Mouse (Mus musculus): ENCODE data around the gene Scd2. TPM values are rescaled to one million over a fixed set of nuclear protein-coding genes. Genes with fewer than 3 reads are reported as not detected.
"Not testable (repeated sequence)": the region's sequence is repeated elsewhere in the genome, so short reads cannot be mapped to it uniquely, and the experiment has no call there.

Gene Scd2
- polyA plus RNA-seq, 1 experiment from 2014 or later, result 220 TPM

DNA sequence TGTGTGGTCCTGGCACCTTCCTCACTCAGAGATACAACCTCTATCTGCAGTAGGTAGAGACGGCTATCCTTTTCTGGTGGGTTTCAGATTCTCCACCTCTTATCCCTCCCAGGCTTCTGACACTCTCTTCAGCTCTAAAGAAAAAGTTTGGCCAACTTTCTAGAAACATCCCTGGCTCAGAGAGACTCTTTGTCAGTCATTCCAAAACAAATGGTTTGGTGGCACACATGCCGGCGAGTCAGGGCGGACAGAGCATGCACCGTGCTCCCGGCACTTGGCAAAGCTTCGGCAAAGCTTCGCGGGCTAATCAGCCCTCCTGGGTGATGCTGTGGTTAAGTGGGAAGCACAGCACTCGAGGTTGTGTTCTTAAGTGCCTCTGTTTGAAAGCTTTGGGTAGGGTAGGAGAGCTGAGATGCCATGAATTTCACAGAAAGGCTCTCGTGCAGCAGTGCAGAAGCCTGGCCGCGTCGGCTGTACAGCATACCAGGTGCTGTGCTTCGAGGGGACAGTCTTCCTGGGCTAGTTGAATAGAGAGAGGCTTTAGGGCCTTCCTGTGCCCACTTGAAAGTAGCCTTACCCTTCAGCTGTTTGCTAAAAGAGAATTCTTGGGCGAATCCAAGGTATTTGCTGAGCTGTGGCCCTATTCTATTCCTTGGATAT, 11.5 kb downstream of the Scd2 start:
- H3K4me2 ChIP-seq (ENCODE audit: low read length), result no peak overlapping the region
- no peak for DNase-seq (ENCODE audit: low spot score)
- peaks cover 91% of the 10 kb centered on the region for H3K36me3 ChIP-seq (ENCODE audit: control insufficient read depth, insufficient read depth, low read length)
- no peaks in the 10 kb centered on the region for H3K9me3 ChIP-seq (replicated peaks; ENCODE audit: control insufficient read depth, low read length)
- ATAC-seq, result no peak
- no peak overlapping the region for H3K4me3 ChIP-seq (ENCODE audit: low read depth, low read length)
- H3K9ac ChIP-seq (ENCODE audit: low read length), result no peak overlapping the region
- H3K27ac ChIP-seq (ENCODE audit: low read depth, low read length), result no peak overlapping the region
- H3K27me3 ChIP-seq (replicated peaks; ENCODE audit: control insufficient read depth, insufficient read depth, low read length), result no peaks in the 10 kb centered on the region
- H3K4me1 ChIP-seq (ENCODE audit: control insufficient read depth, insufficient read depth, low read length), result peaks cover 5% of the 10 kb centered on the region
- 86% methylated on average over 16 of the region's 16 CpGs for WGBS

DNA sequence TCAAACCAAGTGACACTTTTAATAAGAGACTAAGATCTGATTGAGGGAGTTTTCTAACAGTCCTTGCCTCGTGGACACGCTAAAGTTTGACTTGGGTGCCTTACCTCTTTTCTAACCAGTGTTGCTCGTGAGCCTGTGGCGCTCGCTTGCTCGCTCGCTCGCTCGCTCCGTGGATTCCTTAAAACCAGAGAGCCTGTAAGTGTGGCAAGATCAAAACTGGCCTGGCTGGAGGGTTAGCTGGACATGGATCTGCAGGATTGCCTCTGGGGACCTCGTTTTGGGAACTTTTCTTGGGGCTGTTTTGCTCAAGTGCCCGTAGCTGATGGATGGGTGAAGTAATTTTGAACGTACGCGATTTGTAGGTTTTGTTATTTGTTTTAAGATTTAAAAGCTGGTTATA, 12.2 kb downstream of the Scd2 start:
- Histone ChIP-seq H3K4me1 (ENCODE audit: control insufficient read depth, insufficient read depth, low read length) (no peaks in the 10 kb centered on the region; the same call in 1 of the 2 replicates), H3K36me3 (ENCODE audit: control insufficient read depth, insufficient read depth, low read length) (peaks cover 83% of the 10 kb centered on the region), H3K9ac (ENCODE audit: low read length) (no peak overlapping the region), H3K9me3 (replicated peaks; ENCODE audit: control insufficient read depth, low read length) (no peaks in the 10 kb centered on the region), H3K4me2 (ENCODE audit: low read length) (no peak overlapping the region), H3K27me3 (replicated peaks; ENCODE audit: control insufficient read depth, insufficient read depth, low read length) (no peaks in the 10 kb centered on the region), H3K27ac (ENCODE audit: low read depth, low read length) (no peak overlapping the region), H3K4me3 (ENCODE audit: low read depth, low read length) (no peak overlapping the region)
- 91% methylated on average over 15 of the region's 15 CpGs for WGBS
- no peak for DNase-seq (ENCODE audit: low spot score)
- ATAC-seq, result no peak

DNA sequence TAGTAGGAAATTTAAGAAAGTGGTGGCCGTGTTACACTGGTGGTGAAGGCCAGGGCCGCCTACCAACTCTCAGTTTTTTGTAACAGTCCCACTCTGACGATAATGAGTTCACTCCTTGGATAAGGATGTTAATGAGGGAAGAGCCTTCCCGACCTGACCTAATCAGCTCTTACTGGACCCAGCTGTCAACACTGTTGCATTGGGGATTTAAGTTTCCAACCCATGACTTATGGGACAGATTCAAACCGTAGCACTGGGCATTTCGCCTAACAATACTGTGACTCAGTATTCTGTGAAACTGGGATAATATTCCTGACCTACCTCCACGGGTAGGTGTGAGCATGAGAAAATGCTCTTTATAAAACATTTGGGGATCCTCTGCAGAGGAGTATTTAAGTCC, 12.7 kb downstream of the Scd2 start:
- Histone ChIP-seq H3K4me2 (ENCODE audit: low read length) (no peak overlapping the region), H3K4me3 (ENCODE audit: low read depth, low read length) (no peak overlapping the region), H3K9ac (ENCODE audit: low read length) (no peak overlapping the region), H3K27me3 (replicated peaks; ENCODE audit: control insufficient read depth, insufficient read depth, low read length) (no peaks in the 10 kb centered on the region), H3K9me3 (replicated peaks; ENCODE audit: control insufficient read depth, low read length) (no peaks in the 10 kb centered on the region), H3K4me1 (ENCODE audit: control insufficient read depth, insufficient read depth, low read length) (no peaks in the 10 kb centered on the region; the same call in 1 of the 2 replicates), H3K27ac (ENCODE audit: low read depth, low read length) (no peak overlapping the region), H3K36me3 (ENCODE audit: control insufficient read depth, insufficient read depth, low read length) (peaks cover 79% of the 10 kb centered on the region)
- ATAC-seq (no peak), DNase-seq (ENCODE audit: low spot score) (no peak)
- 71% methylated on average over 7 of the region's 7 CpGs for WGBS

DNA sequence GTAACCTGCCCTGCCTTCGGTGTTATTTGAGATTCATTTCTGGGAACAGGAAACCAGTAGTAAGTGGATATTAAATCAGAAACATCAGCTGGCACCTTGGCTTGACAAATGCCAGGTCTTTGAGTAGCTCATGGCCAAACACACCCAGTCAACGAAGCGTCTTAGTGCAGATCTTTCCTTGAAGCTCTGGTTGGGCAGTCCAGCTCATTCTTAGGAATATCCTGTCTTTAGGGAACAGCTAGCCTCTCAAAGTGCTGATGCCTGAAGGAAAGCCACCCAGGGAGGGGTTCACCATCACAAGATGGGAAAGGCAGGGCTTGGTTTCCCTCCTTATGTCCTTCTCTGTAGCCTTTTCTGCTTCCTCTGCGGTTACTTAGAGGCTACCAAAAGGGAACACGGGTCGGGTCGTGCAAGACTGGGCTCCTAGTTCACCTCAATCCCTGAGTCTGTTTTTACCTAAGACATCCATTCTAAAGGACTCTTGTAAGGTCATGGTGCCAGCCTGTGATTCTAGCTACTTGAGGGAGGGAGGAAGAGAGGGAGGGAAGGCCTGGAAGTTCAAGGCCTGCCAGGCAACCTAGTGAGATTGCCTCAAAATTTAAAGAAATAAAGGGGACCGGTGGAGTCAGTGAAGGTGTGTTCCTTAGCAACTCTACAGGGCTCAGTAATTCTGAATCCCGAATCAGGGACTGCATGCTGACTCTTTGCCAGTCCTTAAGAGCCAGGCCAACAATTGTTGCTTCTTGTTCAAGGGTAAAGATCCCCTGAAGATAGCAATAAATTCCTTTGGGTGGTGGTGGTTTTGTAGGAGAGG, 13.8 kb downstream of the Scd2 start:
- Histone ChIP-seq H3K27ac (ENCODE audit: low read depth, low read length) (no peak overlapping the region), H3K36me3 (ENCODE audit: control insufficient read depth, insufficient read depth, low read length) (peaks cover 68% of the 10 kb centered on the region), H3K4me3 (ENCODE audit: low read depth, low read length) (no peak overlapping the region), H3K9me3 (replicated peaks; ENCODE audit: control insufficient read depth, low read length) (no peaks in the 10 kb centered on the region), H3K4me1 (ENCODE audit: control insufficient read depth, insufficient read depth, low read length) (no peaks in the 10 kb centered on the region), H3K4me2 (ENCODE audit: low read length) (no peak overlapping the region), H3K27me3 (replicated peaks; ENCODE audit: control insufficient read depth, insufficient read depth, low read length) (no peaks in the 10 kb centered on the region), H3K9ac (ENCODE audit: low read length) (no peak overlapping the region)
- WGBS, result 83% methylated on average over 9 of the region's 9 CpGs
- no peak for ATAC-seq
- no peak for DNase-seq (ENCODE audit: low spot score)

DNA sequence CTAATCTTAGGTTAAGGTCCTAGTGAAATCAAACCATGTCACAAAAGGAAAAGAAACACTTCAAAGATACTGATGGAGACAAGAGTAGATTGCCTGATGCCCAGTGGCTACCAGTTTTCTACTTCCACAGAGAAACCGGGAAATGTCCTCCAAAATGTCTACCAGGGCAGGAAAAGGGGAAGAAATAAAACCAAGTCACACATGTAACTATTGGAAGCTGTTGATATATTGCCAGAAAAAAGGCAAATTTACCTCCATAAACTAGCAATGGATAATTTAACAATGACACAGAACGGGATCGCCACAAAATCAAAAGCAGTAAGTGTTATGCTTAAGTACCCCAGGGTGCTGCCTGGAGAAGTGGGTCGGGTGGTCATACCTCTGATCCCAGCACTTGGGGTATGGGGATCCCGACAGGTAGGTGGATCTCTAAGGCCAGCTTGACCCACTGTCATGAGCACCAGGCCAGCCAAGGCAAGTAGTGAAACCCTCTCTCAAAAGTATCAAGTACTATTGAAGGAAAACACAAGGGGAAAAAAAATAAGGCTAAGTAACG, 14.5 kb downstream of the Scd2 start:
- peaks cover 61% of the 10 kb centered on the region for H3K36me3 ChIP-seq (ENCODE audit: control insufficient read depth, insufficient read depth, low read length)
- no peak overlapping the region for H3K27ac ChIP-seq (ENCODE audit: low read depth, low read length)
- H3K4me1 ChIP-seq (ENCODE audit: control insufficient read depth, insufficient read depth, low read length), result no peaks in the 10 kb centered on the region
- no peak for DNase-seq (ENCODE audit: low spot score)
- no peak overlapping the region for H3K9ac ChIP-seq (ENCODE audit: low read length)
- 81% methylated on average over 6 of the region's 6 CpGs for WGBS
- no peaks in the 10 kb centered on the region for H3K27me3 ChIP-seq (replicated peaks; ENCODE audit: control insufficient read depth, insufficient read depth, low read length)
- H3K9me3 ChIP-seq (replicated peaks; ENCODE audit: control insufficient read depth, low read length), result no peaks in the 10 kb centered on the region
- H3K4me2 ChIP-seq (ENCODE audit: low read length), result no peak overlapping the region
- ATAC-seq, result no peak
- H3K4me3 ChIP-seq (ENCODE audit: low read depth, low read length), result no peak overlapping the region

DNA sequence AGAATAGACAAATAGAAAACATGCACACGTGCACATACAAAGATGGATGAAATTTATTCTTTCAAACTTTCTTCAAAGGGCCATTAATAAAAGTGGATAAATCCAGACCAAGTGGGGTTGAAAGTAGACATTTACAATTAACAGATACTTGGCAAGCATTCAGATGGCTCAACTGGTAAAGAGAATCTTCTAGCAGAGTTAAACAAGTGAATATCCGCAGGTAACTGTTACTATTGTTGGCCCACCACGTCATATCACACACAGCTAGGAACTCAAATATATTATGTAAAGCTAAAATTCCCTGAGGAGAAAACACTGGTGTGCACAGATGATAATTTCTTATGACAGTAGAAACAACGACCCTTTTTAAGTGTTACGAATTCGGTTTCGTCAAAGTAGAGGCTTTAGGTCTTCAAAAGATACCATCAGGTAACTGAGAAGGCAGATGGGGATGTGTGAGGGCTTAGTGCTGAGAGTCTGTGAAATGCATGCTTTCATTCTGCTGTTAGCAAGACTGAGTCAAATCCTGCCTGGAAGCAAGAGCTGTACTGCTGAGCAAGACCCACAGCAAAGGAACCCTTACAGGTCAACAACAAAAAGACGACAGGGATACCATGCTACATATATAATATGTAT, 15.3 kb downstream of the Scd2 start:
- no peak for DNase-seq (ENCODE audit: low spot score)
- Histone ChIP-seq H3K36me3 (ENCODE audit: control insufficient read depth, insufficient read depth, low read length) (peaks cover 54% of the 10 kb centered on the region), H3K9ac (ENCODE audit: low read length) (no peak overlapping the region), H3K27ac (ENCODE audit: low read depth, low read length) (no peak overlapping the region), H3K4me1 (ENCODE audit: control insufficient read depth, insufficient read depth, low read length) (no peaks in the 10 kb centered on the region), H3K27me3 (replicated peaks; ENCODE audit: control insufficient read depth, insufficient read depth, low read length) (no peaks in the 10 kb centered on the region), H3K9me3 (replicated peaks; ENCODE audit: control insufficient read depth, low read length) (no peaks in the 10 kb centered on the region), H3K4me3 (ENCODE audit: low read depth, low read length) (no peak overlapping the region), H3K4me2 (ENCODE audit: low read length) (no peak overlapping the region)
- ATAC-seq, result no peak
- 89% methylated on average over 8 of the region's 8 CpGs for WGBS

DNA sequence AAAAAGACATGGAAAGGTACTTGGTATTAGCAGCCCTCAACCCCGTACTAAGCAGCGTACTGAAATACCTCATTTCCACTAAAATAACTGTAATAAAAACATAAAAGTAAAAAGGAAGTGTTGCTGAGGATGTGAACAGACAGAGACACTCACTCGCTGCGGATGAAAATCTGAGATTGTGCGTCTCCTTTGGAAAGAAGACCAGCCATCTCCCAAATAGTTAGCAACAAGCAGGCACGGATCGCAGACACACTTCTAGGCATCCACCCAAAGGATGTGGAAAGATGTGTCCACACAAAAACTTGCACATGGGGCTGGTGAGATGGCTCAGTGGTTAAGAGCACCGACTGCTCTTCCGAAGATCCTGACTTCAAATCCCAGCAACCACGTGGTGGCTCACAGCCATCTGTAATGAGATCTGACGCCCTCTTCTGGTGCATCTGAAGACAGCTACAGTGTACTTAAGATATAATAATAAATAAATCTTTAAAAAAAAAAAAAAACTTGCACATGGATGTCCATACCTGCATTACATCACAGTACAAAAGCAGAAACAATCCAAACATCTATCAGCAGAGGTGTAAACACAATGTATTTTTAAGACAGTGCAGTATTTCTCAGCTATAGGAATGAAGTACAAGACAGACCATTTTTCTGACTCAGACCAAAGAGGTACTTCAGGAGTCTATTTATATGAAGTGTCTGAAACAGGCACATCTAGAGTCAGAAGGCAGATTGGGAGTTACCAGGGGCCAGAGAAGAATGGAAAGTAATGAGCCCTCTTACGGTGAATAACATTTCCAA, 16.1 kb downstream of the Scd2 start:
- no peaks in the 10 kb centered on the region for H3K27me3 ChIP-seq (replicated peaks; ENCODE audit: control insufficient read depth, insufficient read depth, low read length)
- H3K36me3 ChIP-seq (ENCODE audit: control insufficient read depth, insufficient read depth, low read length), result peaks cover 46% of the 10 kb centered on the region
- peaks cover 5% of the 10 kb centered on the region; the same call in 1 of the 2 replicates for H3K4me1 ChIP-seq (ENCODE audit: control insufficient read depth, insufficient read depth, low read length)
- no peak overlapping the region for H3K4me3 ChIP-seq (ENCODE audit: low read depth, low read length)
- H3K9ac ChIP-seq (ENCODE audit: low read length), result no peak overlapping the region
- DNase-seq (ENCODE audit: low spot score), result no peak
- H3K9me3 ChIP-seq (replicated peaks; ENCODE audit: control insufficient read depth, low read length), result no peaks in the 10 kb centered on the region
- no peak for ATAC-seq
- H3K4me2 ChIP-seq (ENCODE audit: low read length), result no peak overlapping the region
- H3K27ac ChIP-seq (ENCODE audit: low read depth, low read length), result no peak overlapping the region
- WGBS, result 80% methylated on average over 12 of the region's 12 CpGs

DNA sequence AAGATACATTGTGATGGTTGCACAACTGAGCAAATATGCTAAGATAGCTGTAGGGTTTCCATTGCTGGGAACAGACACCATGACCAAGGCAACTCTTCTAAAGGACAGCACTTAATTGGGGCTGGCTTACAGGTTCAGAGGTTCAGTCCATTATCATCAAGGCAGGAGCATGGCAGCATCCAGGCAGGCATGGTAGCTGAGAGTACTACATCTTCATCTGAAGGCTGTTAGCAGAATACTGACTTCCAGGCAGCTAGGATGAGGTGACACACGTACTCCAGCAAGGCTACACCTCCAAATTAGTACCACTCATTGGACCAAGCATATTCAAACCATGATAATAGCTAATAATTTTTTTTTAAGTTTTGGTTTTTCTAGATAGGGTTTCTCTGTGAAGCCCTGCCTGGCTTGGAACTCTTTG, 16.7 kb downstream of the Scd2 start:
- H3K27ac ChIP-seq (ENCODE audit: low read depth, low read length); H3K27me3 ChIP-seq (replicated peaks; ENCODE audit: control insufficient read depth, insufficient read depth, low read length); DNase-seq (ENCODE audit: low spot score); ATAC-seq; H3K4me1 ChIP-seq (ENCODE audit: control insufficient read depth, insufficient read depth, low read length); H3K4me3 ChIP-seq (ENCODE audit: low read depth, low read length); H3K9me3 ChIP-seq (replicated peaks; ENCODE audit: control insufficient read depth, low read length); H3K9ac ChIP-seq (ENCODE audit: low read length); H3K4me2 ChIP-seq (ENCODE audit: low read length): not testable (repeated sequence)
- 88% methylated on average over 1 of the region's 1 CpGs for WGBS
- peaks cover 40% of the 10 kb centered on the region for H3K36me3 ChIP-seq (ENCODE audit: control insufficient read depth, insufficient read depth, low read length)
